Comparison of ENCODE assay signal across 8 mouse cellular contexts in genomic region chr2:33315233-33316062, GRCm38 (mm10). TPM values are rescaled to one million over a fixed set of nuclear protein-coding genes. Genes with fewer than 3 reads are reported as not detected.
DNase-seq lines count a peak whose midpoint lies in the region; ATAC-seq and TF ChIP-seq lines count a peak whose summit lies in the region.
"Had no signal": no experiment of that assay in that cellular context is flagged by ENCODE, and none has a peak within 500 bp of the region (broad histone marks: within the 10 kb centered on the region; RNA-seq: fewer than 3 reads in every experiment).

No protein-coding gene starts in this region.

- H3K4me3 ChIP-seq in kidney, postnatal 0 days (replicated peaks; ENCODE audit: low read depth, low read length) = no peak overlapping the region
- H3K4me3 ChIP-seq in kidney, embryonic 14.5 days (ENCODE audit: low read length) = no peak overlapping the region
- no peak overlapping the region for H3K4me3 ChIP-seq in embryonic fibroblast, embryonic 13.5 days (ENCODE audit: insufficient read depth, low read length)
- H3K4me3 ChIP-seq in intestine, postnatal 0 days (ENCODE audit: low read depth, low read length) = no peak overlapping the region
- no peak overlapping the region for H3K4me3 ChIP-seq in midbrain, postnatal 0 days (ENCODE audit: low read depth, low read length)
- H3K4me3 ChIP-seq: neural tube, embryonic 12.5 days had no signal

- no peaks in the 10 kb centered on the region for H3K9me3 ChIP-seq in kidney, postnatal 0 days (replicated peaks; ENCODE audit: low read length)
- no peaks in the 10 kb centered on the region for H3K9me3 ChIP-seq in kidney, embryonic 14.5 days (ENCODE audit: control insufficient read depth, low read length)
- H3K9me3 ChIP-seq in intestine, postnatal 0 days (ENCODE audit: control insufficient read depth) = no peaks in the 10 kb centered on the region
- H3K9me3 ChIP-seq in midbrain, postnatal 0 days (ENCODE audit: low read length) = no peaks in the 10 kb centered on the region
- H3K9me3 ChIP-seq: neural tube, embryonic 12.5 days had no signal

- H3K27ac ChIP-seq in kidney, postnatal 0 days = peak overlapping the region; percentile 16; the same call in 1 of the 2 replicates
- H3K27ac ChIP-seq in kidney, embryonic 14.5 days (ENCODE audit: low read depth, low read length) = no peak overlapping the region
- peak overlapping the region; percentile 20 for H3K27ac ChIP-seq in embryonic fibroblast, embryonic 13.5 days (ENCODE audit: insufficient read depth, low read length)
- H3K27ac ChIP-seq in intestine, postnatal 0 days (ENCODE audit: low read depth, low read length) = no peak overlapping the region; the same call in 1 of the 2 replicates
- peak overlapping the region; percentile 38; the same call in 1 of the 2 replicates for H3K27ac ChIP-seq in midbrain, postnatal 0 days (ENCODE audit: low read depth, low read length)
- H3K27ac ChIP-seq: neural tube, embryonic 12.5 days had no signal

- DNase-seq in kidney, postnatal 0 days (ENCODE audit: low spot score) = peak; percentile 36
- no peak for DNase-seq in midbrain, postnatal 0 days (ENCODE audit: low spot score)
- DNase-seq in thymus, postnatal 14 days = no peak
- no peak for DNase-seq in adrenal gland, postnatal 36 days

- H3K9ac ChIP-seq in kidney, postnatal 0 days (ENCODE audit: low read depth, low read length) = no peak overlapping the region
- no peak overlapping the region for H3K9ac ChIP-seq in kidney, embryonic 14.5 days (ENCODE audit: low read depth, low read length)
- no peak overlapping the region for H3K9ac ChIP-seq in intestine, postnatal 0 days (ENCODE audit: low read depth, low read length)
- no peak overlapping the region for H3K9ac ChIP-seq in midbrain, postnatal 0 days (replicated peaks; ENCODE audit: low read length, poor library complexity, severe bottlenecking)
- H3K9ac ChIP-seq: neural tube, embryonic 12.5 days had no signal

- no peak for TF ChIP-seq CTCF in kidney, postnatal 0 days (IDR thresholded peaks at IDR 0.05; ENCODE audit: low read depth)
- TF ChIP-seq CTCF in embryonic fibroblast, embryonic 13.5 days (IDR thresholded peaks at IDR 0.05; ENCODE audit: borderline replicate concordance, insufficient read depth, low read length) = no peak
- TF ChIP-seq CTCF in intestine, postnatal 0 days (IDR thresholded peaks at IDR 0.05; ENCODE audit: low read depth) = peak; percentile 22; the same call in 1 of the 2 replicates
- no peak for TF ChIP-seq CTCF in midbrain, postnatal 0 days (IDR thresholded peaks at IDR 0.05)

- H3K27me3 ChIP-seq in kidney, postnatal 0 days (ENCODE audit: insufficient read depth, low read length) = no peaks in the 10 kb centered on the region
- no peaks in the 10 kb centered on the region for H3K27me3 ChIP-seq in kidney, embryonic 14.5 days (ENCODE audit: control insufficient read depth, insufficient read depth, low read length)
- no peaks in the 10 kb centered on the region for H3K27me3 ChIP-seq in intestine, postnatal 0 days (replicated peaks; ENCODE audit: control insufficient read depth, insufficient read depth, low read length)
- no peaks in the 10 kb centered on the region for H3K27me3 ChIP-seq in midbrain, postnatal 0 days (ENCODE audit: insufficient read depth, low read length)
- H3K27me3 ChIP-seq: neural tube, embryonic 12.5 days had no signal

- no peaks in the 10 kb centered on the region for H3K36me3 ChIP-seq in kidney, postnatal 0 days (ENCODE audit: insufficient read depth, low read length)
- H3K36me3 ChIP-seq in kidney, embryonic 14.5 days (ENCODE audit: control insufficient read depth, insufficient read depth, low read length) = no peaks in the 10 kb centered on the region
- no peaks in the 10 kb centered on the region for H3K36me3 ChIP-seq in intestine, postnatal 0 days (ENCODE audit: control insufficient read depth, insufficient read depth)
- peaks cover 8% of the 10 kb centered on the region; the same call in 1 of the 2 replicates for H3K36me3 ChIP-seq in midbrain, postnatal 0 days (ENCODE audit: insufficient read depth, low read length)
- H3K36me3 ChIP-seq: neural tube, embryonic 12.5 days had no signal

- ATAC-seq in kidney, postnatal 0 days (replicated peaks; ENCODE audit: low FRiP score, low read depth) = no peak
- no peak for ATAC-seq in kidney, embryonic 14.5 days (ENCODE audit: low FRiP score, low TSS enrichment)
- 0 out of 2 replicates have a peak, but pooled peaks have one; percentile 39 for ATAC-seq in intestine, postnatal 0 days
- ATAC-seq in midbrain, postnatal 0 days (ENCODE audit: low FRiP score) = no peak

- no peak for TF ChIP-seq POLR2A in embryonic fibroblast, embryonic 13.5 days (IDR thresholded peaks at IDR 0.05; ENCODE audit: low read depth, low read length)

- WGBS in kidney, postnatal 0 days = 81% methylated on average over 4 of the region's 4 CpGs
- WGBS in kidney, embryonic 14.5 days = 81% methylated on average over 4 of the region's 4 CpGs
- 51% methylated on average over 4 of the region's 4 CpGs for WGBS in intestine, postnatal 0 days
- WGBS in midbrain, postnatal 0 days = 78% methylated on average over 4 of the region's 4 CpGs

- no peaks in the 10 kb centered on the region for H3K4me1 ChIP-seq in kidney, postnatal 0 days (replicated peaks; ENCODE audit: insufficient read depth, low read length)
- H3K4me1 ChIP-seq in kidney, embryonic 14.5 days (ENCODE audit: control insufficient read depth, insufficient read depth, low read length) = no peaks in the 10 kb centered on the region
- peaks cover 8% of the 10 kb centered on the region for H3K4me1 ChIP-seq in embryonic fibroblast, embryonic 13.5 days (ENCODE audit: control insufficient read depth, insufficient read depth, low read length)
- no peaks in the 10 kb centered on the region for H3K4me1 ChIP-seq in intestine, postnatal 0 days (replicated peaks; ENCODE audit: control insufficient read depth, insufficient read depth, low read length)
- H3K4me1 ChIP-seq in midbrain, postnatal 0 days (ENCODE audit: insufficient read depth, low read length) = peaks cover 2% of the 10 kb centered on the region; the same call in 1 of the 2 replicates

- no peak overlapping the region for H3K4me2 ChIP-seq in kidney, postnatal 0 days (ENCODE audit: low read length)
- no peak overlapping the region for H3K4me2 ChIP-seq in kidney, embryonic 14.5 days (replicated peaks; ENCODE audit: low read depth, low read length)
- no peak overlapping the region for H3K4me2 ChIP-seq in intestine, postnatal 0 days (replicated peaks; ENCODE audit: low read depth)
- no peak overlapping the region for H3K4me2 ChIP-seq in midbrain, postnatal 0 days (ENCODE audit: low read depth, low read length, poor library complexity, severe bottlenecking)
- H3K4me2 ChIP-seq: neural tube, embryonic 12.5 days had no signal

RNA-seq across cellular contexts. Expression of gene Ralgps1, which starts 55.8 kb away (rescaled TPM):
- polyA plus RNA-seq in kidney, postnatal 0 days (2015; fragmentation: Nextera tagmentation; extraction: Ambion mirVana) = 3.1 and 3.4 TPM in 2 replicates
- polyA plus RNA-seq in kidney, embryonic 14.5 days (2014; fragmentation: Nextera tagmentation; extraction: Ambion mirVana) = 4.8 and 7.9 TPM in 2 replicates
- 4.0 and 4.1 TPM in 2 replicates for polyA plus RNA-seq in embryonic fibroblast, embryonic 13.5 days (2011; ENCODE audit: insufficient read length, low read depth, missing spikeins)
- 4.0 and 4.9 TPM in 2 replicates for polyA plus RNA-seq in intestine, postnatal 0 days (2015; fragmentation: Nextera tagmentation; extraction: Ambion mirVana)
- 74.6 and 88.7 TPM in 2 replicates for total RNA-seq in midbrain, postnatal 0 days (2014; rRNA removed)
- polyA plus RNA-seq in midbrain, postnatal 0 days (2015; fragmentation: Nextera tagmentation; extraction: Ambion mirVana) = 26.2 and 26.4 TPM in 2 replicates
- 1 to 10 TPM; 3.6 to 4.3 TPM for total RNA-seq in adrenal gland, postnatal 36 days (2021)

Comparison
In these comparisons a context has a peak if more than half of its experiments do, and no peak if none do; other contexts are left out.
1. H3K27ac ChIP-seq: peak in kidney, postnatal 0 days (single experiment), embryonic fibroblast, embryonic 13.5 days (single experiment) and midbrain, postnatal 0 days (single experiment); none in kidney, embryonic 14.5 days (single experiment) and intestine, postnatal 0 days (single experiment).